Mouse (Mus musculus): Measurements from ENCODE around the gene A2ml1.

- TF ChIP-seq POLR2A (IDR thresholded peaks at IDR 0.05; ENCODE audit: control insufficient read depth, extremely low read depth, insufficient read depth, low read length, poor library complexity): no peak
- no peak for TF ChIP-seq CTCF (IDR thresholded peaks at IDR 0.05; ENCODE audit: borderline replicate concordance, control insufficient read depth, extremely low read depth, insufficient read depth, low read length, poor library complexity)
These were observed 24.9 kb upstream of the A2ml1 start for GRCm38 (mm10) chr6:128606350-128606749.
